Mouse (Mus musculus) frontal cortex, adult (tissue): ENCODE measurements around the gene Zcwpw1.

ENCODE experiments used
- ATAC-seq: cut with Nextera tagmentation; 2 replicates; pipeline ENCODE4 v1.9.2; 2017; ENCODE audit warnings: mild to moderate bottlenecking, moderate library complexity, mixed read lengths; ENCODE audit not compliant: low TSS enrichment

The Zcwpw1 gene

DNA sequence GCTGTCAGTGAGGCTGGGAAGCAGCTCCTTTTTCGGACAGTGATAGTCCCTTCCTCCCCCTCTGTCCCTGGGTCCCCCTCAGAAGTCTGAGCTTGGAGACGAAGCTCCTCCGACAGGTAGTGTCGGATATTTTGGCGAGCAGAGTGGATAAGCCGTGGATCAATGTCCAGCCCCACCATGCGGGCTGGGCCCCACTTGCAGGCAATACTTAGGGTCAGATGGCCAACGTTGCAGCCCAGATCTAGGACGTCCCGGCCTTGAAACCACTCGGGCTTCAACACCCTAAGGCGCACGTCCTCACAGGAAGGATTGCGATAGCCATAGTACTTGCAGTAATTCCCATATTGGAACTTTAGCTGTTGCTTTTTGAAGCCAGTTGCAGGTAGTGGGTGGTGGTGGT is 3.1 kb upstream of the Zcwpw1 start:
- ATAC-seq: no peak

- ATAC-seq: peak; percentile 2; the same call in 1 of the 2 replicates
Observed at GRCm38 (mm10) chr5:137785164-137786031, 2.2 kb upstream of the Zcwpw1 start.

- peak; percentile 65 for ATAC-seq
Observed at GRCm38 (mm10) chr5:137786109-137786942, 1.3 kb upstream of the Zcwpw1 start.

GRCm38 (mm10) chr5:137788171-137788570 is 573 bp downstream of the Zcwpw1 start:
- no peak for ATAC-seq

GRCm38 (mm10) chr5:137788946-137789531 is 1.4 kb downstream of the Zcwpw1 start:
- ATAC-seq: no peak

GRCm38 (mm10) chr5:137791553-137791952 is 4.0 kb downstream of the Zcwpw1 start:
- ATAC-seq: no peak

GRCm38 (mm10) chr5:137796606-137797005 is 9.0 kb downstream of the Zcwpw1 start:
- ATAC-seq: no peak

- no peak for ATAC-seq
Observed at GRCm38 (mm10) chr5:137800917-137801316, 13.3 kb downstream of the Zcwpw1 start.

- ATAC-seq: no peak
Observed at GRCm38 (mm10) chr5:137806158-137806557, 18.6 kb downstream of the Zcwpw1 start.

DNA sequence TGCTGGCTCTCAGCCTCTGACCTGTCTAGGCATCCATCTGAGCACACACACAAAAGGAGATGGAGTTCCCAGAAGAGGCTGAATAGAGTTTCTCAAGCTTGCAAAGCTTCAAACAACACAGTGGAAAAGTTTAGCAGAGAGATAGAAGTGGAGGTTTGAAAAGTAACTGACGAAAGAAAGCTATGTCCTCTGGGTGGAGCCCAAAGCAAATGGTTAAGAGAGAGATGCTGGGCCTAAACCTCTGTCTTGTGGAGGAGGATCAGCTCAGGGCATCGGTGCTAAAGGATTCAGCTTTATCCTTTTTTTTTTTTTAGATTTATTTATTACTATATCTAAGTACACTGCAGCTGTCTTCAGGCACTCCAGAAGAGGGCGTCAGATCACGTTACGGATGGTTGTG is 20.7 kb downstream of the Zcwpw1 start:
- ATAC-seq: no peak

GRCm38 (mm10) chr5:137817466-137818222 is 30.0 kb downstream of the Zcwpw1 start:
- no peak for ATAC-seq

- ATAC-seq: no peak
Observed at GRCm38 (mm10) chr5:137822126-137822525, 34.5 kb downstream of the Zcwpw1 start.

- no peak for ATAC-seq
Observed at GRCm38 (mm10) chr5:137822602-137823001, 35.0 kb downstream of the Zcwpw1 start.

DNA sequence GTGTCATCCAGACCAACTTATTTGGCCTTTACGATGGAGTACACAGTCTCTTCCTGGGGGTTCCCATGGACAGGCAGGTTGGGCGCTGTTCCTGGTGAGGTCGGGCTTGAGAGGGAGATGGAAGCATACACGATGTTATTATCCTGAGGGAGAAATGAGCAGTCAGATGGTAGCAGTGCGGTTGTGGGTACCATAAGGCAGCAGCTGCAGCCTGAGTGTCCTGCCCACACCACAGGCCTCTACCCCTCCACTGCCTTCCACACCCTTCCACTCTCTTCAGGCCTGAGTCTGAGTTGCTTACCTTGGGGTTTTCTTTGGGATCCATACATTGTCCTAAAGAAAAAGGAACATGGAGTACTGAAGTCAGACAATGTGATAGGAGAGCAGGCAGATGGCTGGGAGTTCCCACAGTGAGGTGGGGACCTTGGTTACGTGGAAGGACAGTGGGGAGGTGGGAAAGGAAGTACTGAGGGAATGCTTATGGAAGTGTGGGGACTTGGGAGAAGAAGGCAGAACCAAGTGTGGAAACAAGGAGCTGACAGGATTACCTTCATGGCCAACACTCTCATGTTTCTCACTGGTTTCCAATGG is 36.0 kb downstream of the Zcwpw1 start:
- ATAC-seq: no peak

DNA sequence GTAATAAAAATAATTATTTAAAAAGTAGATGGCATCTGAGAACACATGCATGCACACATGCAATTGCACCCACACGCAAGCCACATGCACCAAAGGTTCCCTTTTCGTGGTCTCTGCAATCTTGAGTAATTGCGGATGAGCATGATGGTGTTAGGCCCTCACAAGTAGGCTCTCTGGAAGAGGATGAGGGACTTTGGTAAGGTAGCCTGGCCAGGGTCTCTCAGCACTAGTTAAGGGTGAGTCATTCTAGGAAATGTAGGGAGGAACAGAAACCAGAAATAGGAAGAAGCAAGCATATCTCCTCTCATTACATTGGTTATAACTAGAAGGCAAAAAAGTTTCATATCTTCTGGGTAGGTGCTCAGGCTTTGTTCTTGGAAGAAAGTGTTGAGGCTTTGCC is 37.4 kb downstream of the Zcwpw1 start:
- ATAC-seq: no peak

DNA sequence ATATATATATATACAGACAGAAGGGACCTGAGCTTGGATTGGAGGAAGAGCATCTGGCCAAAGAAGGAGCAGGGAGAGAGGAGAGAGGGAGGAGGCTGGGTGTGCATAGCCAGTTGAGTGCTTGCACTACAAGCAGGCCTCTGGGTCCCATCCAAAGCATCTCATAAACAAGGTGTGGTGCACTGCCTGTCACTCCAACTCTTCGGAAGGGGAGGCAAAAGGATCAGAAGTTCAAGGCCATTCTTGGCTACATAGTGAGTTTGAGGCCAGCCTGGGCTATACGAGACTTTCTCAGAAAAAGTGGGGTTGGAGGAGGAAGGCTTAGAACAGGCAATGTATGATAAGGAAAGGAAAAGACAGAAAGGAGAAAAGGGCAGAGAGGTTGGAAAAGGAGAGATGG is 38.4 kb downstream of the Zcwpw1 start:
- no peak for ATAC-seq

DNA sequence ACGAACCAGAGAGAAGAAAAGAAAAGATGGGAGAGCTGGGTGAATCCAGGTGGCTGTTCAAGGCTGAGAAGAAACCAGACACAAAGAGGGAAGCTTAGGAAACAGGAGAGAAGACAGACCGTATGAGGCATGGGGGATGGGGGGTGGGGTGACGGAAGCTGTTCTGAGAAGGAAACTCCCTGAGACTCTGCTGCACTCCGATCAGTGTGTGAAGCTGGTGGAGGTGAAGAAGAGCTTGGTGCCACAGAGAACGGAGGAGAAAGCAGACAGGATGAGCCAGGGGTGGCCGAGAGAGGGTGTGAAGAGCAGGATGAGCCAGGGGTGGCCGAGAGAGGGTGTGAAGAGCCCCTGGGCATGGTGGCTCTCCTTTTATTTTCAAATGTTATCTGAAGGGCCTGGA is 38.8 kb downstream of the Zcwpw1 start:
- no peak for ATAC-seq

GRCm38 (mm10) chr5:137828694-137829093 is 41.1 kb downstream of the Zcwpw1 start:
- no peak for ATAC-seq

GRCm38 (mm10) chr5:137830238-137830637 is 42.6 kb downstream of the Zcwpw1 start:
- no peak for ATAC-seq

DNA sequence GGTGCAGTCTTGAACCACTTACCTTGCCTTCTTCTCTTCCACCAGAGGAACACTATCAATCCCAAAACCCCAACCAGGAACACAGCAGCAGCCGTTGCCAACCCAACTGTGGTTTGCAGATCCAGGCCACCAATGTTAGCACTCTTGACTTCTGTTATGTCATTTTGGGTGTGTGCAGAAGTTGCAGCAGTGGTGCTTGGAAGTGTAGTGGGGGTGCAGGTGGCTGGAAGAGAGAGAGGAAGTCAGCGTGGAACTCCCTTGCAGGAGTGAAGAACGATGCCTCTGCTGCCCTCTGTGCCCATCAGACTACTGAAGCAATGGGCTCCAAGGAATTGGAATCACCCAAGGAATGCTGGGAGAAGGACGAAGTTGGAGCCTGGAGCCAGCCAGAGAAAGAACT is 43.5 kb downstream of the Zcwpw1 start:
- ATAC-seq: no peak

DNA sequence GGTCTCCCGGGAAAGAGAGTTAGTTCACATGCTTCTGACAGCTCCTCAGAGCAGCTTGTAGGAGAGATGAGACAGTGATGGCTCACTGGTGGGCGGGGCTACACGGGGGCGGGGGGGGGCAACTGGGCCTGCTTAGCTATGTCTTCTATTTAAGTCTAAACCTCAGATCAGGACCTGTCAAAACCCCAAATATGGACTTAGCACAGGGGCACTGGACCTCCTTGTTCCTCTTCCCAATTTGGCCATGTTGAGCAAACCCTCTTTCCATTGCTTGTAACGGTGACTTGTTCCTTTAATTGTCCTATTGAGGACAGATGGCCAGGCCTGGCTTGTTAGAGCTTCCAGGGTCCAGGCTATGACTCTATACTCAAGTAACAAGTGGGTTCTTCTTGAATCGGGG is 43.9 kb downstream of the Zcwpw1 start:
- ATAC-seq: no peak
